Mouse (Mus musculus) cerebellum, adult (tissue): Measurements from ENCODE around the gene Trex1.

Source experiments
- ATAC-seq: cut with Nextera tagmentation; 2 replicates; pipeline ENCODE4 v1.9.2; 2017; ENCODE audit warnings: mild to moderate bottlenecking, moderate library complexity, mixed read lengths; ENCODE audit not compliant: insufficient number of reproducible peaks, low FRiP score, low TSS enrichment

Trex1 gene

GRCm38 (mm10) chr9:109059136-109059903, at the start of gene Trex1:
Trex1 (minus strand) TSS chr9:109059734.
- ATAC-seq = peak; percentile 69

- no peak for ATAC-seq
Observed at GRCm38 (mm10) chr9:109107341-109107740, 47.8 kb upstream of the Trex1 start.

GRCm38 (mm10) chr9:109105648-109106047, 46.1 kb upstream of the Trex1 start:
- ATAC-seq = no peak

- no peak for ATAC-seq
Observed at GRCm38 (mm10) chr9:109105011-109105410, 45.5 kb upstream of the Trex1 start.

- ATAC-seq = no peak
Observed at GRCm38 (mm10) chr9:109104083-109104482, 44.5 kb upstream of the Trex1 start.

GRCm38 (mm10) chr9:109103250-109103649, 43.7 kb upstream of the Trex1 start:
- ATAC-seq = no peak

- ATAC-seq = no peak
Observed at GRCm38 (mm10) chr9:109102541-109102940, 43.0 kb upstream of the Trex1 start.

- no peak for ATAC-seq
Observed at GRCm38 (mm10) chr9:109101933-109102445, 42.5 kb upstream of the Trex1 start.

GRCm38 (mm10) chr9:109100307-109100928, 40.9 kb upstream of the Trex1 start:
- no peak for ATAC-seq

GRCm38 (mm10) chr9:109098969-109099368, 39.4 kb upstream of the Trex1 start:
- no peak for ATAC-seq

GRCm38 (mm10) chr9:109098366-109098765, 38.8 kb upstream of the Trex1 start:
- ATAC-seq = no peak

GRCm38 (mm10) chr9:109097831-109098230, 38.3 kb upstream of the Trex1 start:
- ATAC-seq = peak; percentile 37; the same call in 1 of the 2 replicates

GRCm38 (mm10) chr9:109097291-109097690, 37.8 kb upstream of the Trex1 start:
- no peak for ATAC-seq

- no peak for ATAC-seq
Observed at GRCm38 (mm10) chr9:109096856-109097255, 37.3 kb upstream of the Trex1 start.

- ATAC-seq = no peak
Observed at GRCm38 (mm10) chr9:109096251-109096661, 36.7 kb upstream of the Trex1 start.

GRCm38 (mm10) chr9:109095137-109095982, 35.8 kb upstream of the Trex1 start, which contains the start of gene Plxnb1:
Plxnb1 (plus strand) TSS chr9:109095389.
- ATAC-seq = peak; percentile 24; the same call in 1 of the 2 replicates

GRCm38 (mm10) chr9:109094553-109095136, 35.1 kb upstream of the Trex1 start:
- no peak for ATAC-seq

GRCm38 (mm10) chr9:109093786-109094552, 34.4 kb upstream of the Trex1 start:
- no peak for ATAC-seq

- no peak for ATAC-seq
Observed at GRCm38 (mm10) chr9:109092799-109093198, 33.3 kb upstream of the Trex1 start.
